ENCODE assay signal across 8 mouse cellular contexts in the genomic region with DNA sequence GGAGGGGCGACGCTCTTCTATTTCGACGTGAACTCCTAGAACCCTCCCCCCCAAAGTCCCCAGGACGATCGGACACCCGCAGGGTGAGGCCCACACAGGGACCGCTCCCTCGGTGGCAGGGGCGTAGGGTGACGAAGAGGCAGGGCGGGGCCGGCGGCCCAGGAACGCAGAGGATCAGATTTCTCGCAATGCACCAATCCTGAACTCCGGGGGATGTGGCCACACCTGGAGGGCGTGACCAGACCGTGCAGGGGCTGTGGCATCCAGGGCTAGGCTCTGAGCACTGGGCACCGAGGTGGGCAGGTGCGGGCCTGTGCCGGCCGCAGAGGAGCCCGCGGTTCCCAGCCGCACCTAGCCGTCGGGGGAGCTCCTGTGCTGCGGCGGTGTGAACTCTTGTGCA. TPM values are rescaled to one million over a fixed set of nuclear protein-coding genes. Genes with fewer than 3 reads are reported as not detected.
DNase-seq lines count a peak whose midpoint lies in the region; ATAC-seq and TF ChIP-seq lines count a peak whose summit lies in the region.

A gene (plus strand): TSS at position 240 of the 400 bp plus-strand sequence.

- TF ChIP-seq CTCF in kidney, adult 2 months (conservative IDR thresholded peaks at IDR 0.05; ENCODE audit: insufficient read depth, insufficient read length, low read depth, low read length) = no peak

- no peaks in the 10 kb centered on the region; the same call in 1 of the 2 replicates for H3K4me1 ChIP-seq in brown adipose tissue, adult 24 weeks (ENCODE audit: control insufficient read depth, insufficient read depth, insufficient read length, low read length)
- peaks cover 14% of the 10 kb centered on the region for H3K4me1 ChIP-seq in kidney, adult 2 months (ENCODE audit: control insufficient read depth, insufficient read depth, low read length)
- H3K4me1 ChIP-seq in lung, embryonic 15.5 days = peaks cover 14% of the 10 kb centered on the region; the same call in 1 of the 2 replicates

- peak; percentile 71 for TF ChIP-seq POLR2A in kidney, adult 2 months (IDR thresholded peaks at IDR 0.05; ENCODE audit: low read depth, low read length)

- H3K36me3 ChIP-seq in kidney, adult 2 months (ENCODE audit: control insufficient read depth, insufficient read depth, low read length) = no peaks in the 10 kb centered on the region
- no peaks in the 10 kb centered on the region for H3K36me3 ChIP-seq in lung, embryonic 15.5 days

- WGBS in kidney, adult 2 months = 2% methylated on average over 30 of the region's 30 CpGs
- under 1% methylated on average over 30 of the region's 30 CpGs for WGBS in lung, embryonic 15.5 days

- no peak within 1 kb of the TSS for H3K27ac ChIP-seq in brown adipose tissue, adult 24 weeks (replicated peaks; ENCODE audit: low read depth, low read length)
- H3K27ac ChIP-seq in kidney, adult 2 months (ENCODE audit: insufficient read depth, low read depth, low read length) = peak within 1 kb of the TSS; percentile 32; the same call in 1 of the 2 replicates
- peak within 1 kb of the TSS; percentile 63 for H3K27ac ChIP-seq in lung, embryonic 15.5 days

- H3K9ac ChIP-seq in lung, embryonic 15.5 days = peak within 1 kb of the TSS; percentile 40

- H3K27me3 ChIP-seq in kidney, adult 2 months (replicated peaks; ENCODE audit: control insufficient read depth, insufficient read depth, low read length) = no peaks in the 10 kb centered on the region
- H3K27me3 ChIP-seq in lung, embryonic 15.5 days = peaks cover 26% of the 10 kb centered on the region

- H3K4me3 ChIP-seq in brown adipose tissue, adult 24 weeks (ENCODE audit: insufficient read depth, low read depth, low read length) = peak within 1 kb of the TSS; percentile 27
- H3K4me3 ChIP-seq in kidney, adult 2 months (ENCODE audit: insufficient read depth, low read depth, low read length) = peak within 1 kb of the TSS; percentile 77
- peak within 1 kb of the TSS; percentile 46 for H3K4me3 ChIP-seq in lung, embryonic 15.5 days

- peak; percentile 96 for ATAC-seq in lung, embryonic 15.5 days (ENCODE audit: borderline replicate concordance, extremely low read depth, low FRiP score, low TSS enrichment)

- H3K4me2 ChIP-seq in lung, embryonic 15.5 days = peak within 1 kb of the TSS; percentile 56

- peak; percentile 77 for DNase-seq in CD4-positive helper T cell, adult 2 months (ENCODE audit: low read depth, low spot score)
- peak; percentile 39 to 45 for DNase-seq in heart, adult 9 months (ENCODE audit: low spot score in 2 of 2)
- DNase-seq in kidney, adult 2 months = peak; percentile 94
- DNase-seq in ovary, postnatal 14 days (ENCODE audit: low spot score) = peak; percentile 51
- no peak for DNase-seq in right cerebral cortex, postnatal 36 days (ENCODE audit: low spot score in 2 of 2)
- DNase-seq in layer of hippocampus, adult 18-20 months (ENCODE audit: low spot score in 2 of 2) = no peak

- H3K9me3 ChIP-seq in lung, embryonic 15.5 days = no peaks in the 10 kb centered on the region

RNA-seq across cellular contexts. Expression of the gene that starts here (rescaled TPM):
- polyA plus RNA-seq in brown adipose tissue, adult 24 weeks (2012; ENCODE audit: insufficient read depth, insufficient read length, missing spikeins) = 0.24 TPM in 1 of 2 replicates, not detected in the other
- polyA plus RNA-seq in kidney, adult 2 months (2012; rRNA removed) = 30.6 and 37.9 TPM in 2 replicates
- polyA plus RNA-seq in lung, embryonic 15.5 days (2015; fragmentation: Nextera tagmentation; extraction: Ambion mirVana) = 14.9 and 15.4 TPM in 2 replicates
- under 1 TPM; 0.81 to 0.92 TPM for total RNA-seq in layer of hippocampus, adult 18-20 months (2021)

Comparison
In these comparisons a context has a peak if more than half of its experiments do, and no peak if none do; other contexts are left out.
1. RNA of the gene that starts here (polyA plus RNA-seq): 30.6 to 37.9 TPM in kidney, adult 2 months and 14.9 to 15.4 TPM in lung, embryonic 15.5 days; 0.24 TPM in brown adipose tissue, adult 24 weeks; every median in the first group is over 10 times any median in the second.
2. DNase-seq: peak in CD4-positive helper T cell, adult 2 months (single experiment), heart, adult 9 months (2 of 2), kidney, adult 2 months (single experiment) and ovary, postnatal 14 days (single experiment); none in right cerebral cortex, postnatal 36 days (0 of 2) and layer of hippocampus, adult 18-20 months (0 of 2).
3. H3K4me3 ChIP-seq: peak in every context shown above with its lines; median percentile 77 in kidney, adult 2 months; 46 in lung, embryonic 15.5 days; 27 in brown adipose tissue, adult 24 weeks.